Mouse (Mus musculus) embryonic fibroblast, embryonic 13.5 days (primary cell): ENCODE measurements at regions not wholly inside any gene's neighbourhood (a gene's known extent, or its start where the extent isn't known, plus 50 kb on each side); places are given as distances from the start of the nearest gene placed in this dataset.

Source experiments
- H3K27ac ChIP-seq: 2 replicates; pipeline ENCODE4 v1.5.1; 2012; ENCODE audit warnings: low read length, control low read depth, inconsistent platforms; ENCODE audit not compliant: insufficient read depth
- H3K4me1 ChIP-seq: 2 replicates; pipeline ENCODE4 v1.6.1; 2011; ENCODE audit warnings: low read length; ENCODE audit not compliant: control insufficient read depth, insufficient read depth
- H3K4me3 ChIP-seq: 2 replicates; pipeline ENCODE4 v1.5.1; 2011; ENCODE audit warnings: mild to moderate bottlenecking, control low read depth, low read length; ENCODE audit not compliant: insufficient read depth
- CTCF ChIP-seq: IDR thresholded peaks from 2 replicates; pipeline ENCODE4 v1.5.1; 2011; ENCODE audit warnings: mild to moderate bottlenecking, control low read depth, low read length, moderate library complexity, borderline replicate concordance; ENCODE audit not compliant: insufficient read depth
- POLR2A ChIP-seq: IDR thresholded peaks from 2 replicates; pipeline ENCODE4 v1.6.1; 2011; ENCODE audit warnings: low read depth, mild to moderate bottlenecking, control low read depth, low read length, moderate library complexity

DNA sequence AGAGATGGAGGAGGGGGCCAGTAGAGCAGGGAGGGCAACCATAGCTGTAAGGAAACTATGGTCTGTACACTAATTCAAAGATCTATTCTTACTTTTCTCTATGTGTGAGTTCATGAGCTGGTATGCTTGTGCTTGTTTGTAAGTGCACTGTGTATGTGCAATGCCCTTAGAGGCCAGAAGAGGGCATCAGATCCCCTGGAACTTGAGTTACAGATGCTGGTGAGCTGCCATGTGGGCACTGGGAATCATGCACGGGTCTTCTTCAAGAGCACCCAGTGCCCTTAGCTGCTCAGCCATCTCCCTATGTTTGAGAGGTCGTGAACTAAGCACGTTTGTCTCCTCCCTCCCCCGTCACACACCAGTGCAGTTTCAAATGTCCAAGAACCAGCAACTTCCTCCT is 68.9 kb downstream of the Tbx3 start:
- Histone ChIP-seq H3K4me1 (no peaks in the 10 kb centered on the region), H3K27ac (no peak overlapping the region), H3K4me3 (no peak overlapping the region)
- no peak for TF ChIP-seq POLR2A
- no peak for TF ChIP-seq CTCF

DNA sequence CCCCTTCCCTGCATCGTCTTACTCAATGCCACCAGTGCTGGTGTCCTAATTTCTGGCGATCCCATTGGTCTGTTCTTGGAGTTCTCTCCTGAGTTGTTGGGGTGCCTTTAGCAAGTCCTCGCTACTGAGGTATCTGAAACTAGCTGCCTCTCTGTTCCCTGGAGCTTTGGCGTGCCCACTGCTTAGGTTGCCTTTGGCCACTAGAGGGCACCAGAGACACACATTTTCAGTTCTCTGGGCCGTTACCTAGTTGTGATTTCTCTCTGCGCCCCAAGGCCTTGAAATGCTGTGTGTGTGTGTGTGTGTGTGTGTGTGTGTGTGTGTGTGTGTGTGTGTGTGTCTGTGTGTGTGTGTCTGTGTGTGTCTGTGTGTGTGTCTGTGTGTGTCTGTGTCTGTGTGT is 70.6 kb downstream of the Tbx3 start:
- no peaks in the 10 kb centered on the region for H3K4me1 ChIP-seq
- no peak overlapping the region for H3K27ac ChIP-seq
- H3K4me3 ChIP-seq: no peak overlapping the region
- TF ChIP-seq CTCF (peak; percentile 91), POLR2A (no peak)

DNA sequence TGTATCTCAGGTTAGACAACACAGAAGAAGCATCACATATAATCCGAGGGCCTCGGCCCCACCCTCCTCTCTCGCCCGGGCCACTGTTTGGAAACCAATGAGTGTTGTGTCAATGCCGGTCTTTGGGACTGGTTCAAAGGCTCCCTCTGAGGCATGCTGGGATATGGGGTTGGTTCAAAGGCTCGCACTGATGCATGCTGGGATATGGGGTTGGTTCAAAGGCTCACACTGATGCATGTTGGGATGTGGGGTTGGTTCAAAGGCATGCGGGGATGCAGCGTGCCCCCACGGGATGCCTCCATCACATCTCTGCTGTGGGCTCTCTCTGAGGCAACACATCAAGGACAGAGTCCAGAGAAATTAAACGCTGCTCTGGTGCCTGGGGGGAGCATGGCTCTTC is 73.3 kb downstream of the Tbx3 start:
- H3K27ac ChIP-seq: no peak overlapping the region
- no peak overlapping the region for H3K4me3 ChIP-seq
- no peaks in the 10 kb centered on the region for H3K4me1 ChIP-seq
- TF ChIP-seq CTCF (no peak), POLR2A (no peak)

DNA sequence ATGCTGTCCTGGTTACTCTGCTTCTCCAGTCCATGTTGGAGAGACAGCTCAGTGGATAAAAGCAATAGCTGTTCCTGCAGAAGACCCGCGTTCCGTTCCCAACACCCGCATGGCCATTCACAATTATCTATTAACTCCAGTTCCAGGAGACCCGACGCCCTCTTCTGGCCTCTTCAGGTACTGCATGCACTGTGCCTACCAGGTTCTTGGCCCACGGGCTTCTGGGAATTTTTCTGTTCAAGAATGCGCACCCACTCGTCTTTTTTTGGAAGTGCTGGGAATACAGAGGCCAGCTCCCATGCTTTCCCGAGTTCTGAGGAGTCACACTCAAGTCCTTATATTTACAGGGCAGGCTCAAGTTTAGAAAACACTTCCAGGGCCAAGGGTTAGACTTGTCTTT is 76.6 kb downstream of the Tbx3 start:
- Histone ChIP-seq H3K4me3 (no peak overlapping the region), H3K4me1 (no peaks in the 10 kb centered on the region), H3K27ac (no peak overlapping the region)
- no peak for TF ChIP-seq CTCF
- TF ChIP-seq POLR2A: no peak

DNA sequence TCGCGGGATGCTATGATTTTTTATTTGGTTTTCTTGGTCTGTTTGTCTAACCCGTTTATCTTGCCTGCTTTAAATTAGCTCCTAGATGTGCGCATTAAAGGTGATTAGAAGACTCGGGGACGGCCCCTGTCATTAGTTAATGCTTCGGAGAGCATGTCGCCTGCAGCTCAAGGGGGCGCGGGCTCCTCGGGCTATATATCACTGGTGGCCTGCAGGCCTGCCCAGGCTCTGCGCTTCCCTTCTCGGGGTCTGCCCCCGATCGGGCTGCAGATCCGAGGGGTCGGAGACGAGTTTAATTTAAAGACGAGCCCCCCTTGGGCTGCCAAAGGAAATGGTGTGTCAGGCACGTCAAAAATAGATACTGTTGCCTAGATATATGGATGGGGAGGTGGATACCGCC is 78.2 kb downstream of the Tbx3 start:
- Histone ChIP-seq H3K4me3 (no peak overlapping the region), H3K27ac (no peak overlapping the region), H3K4me1 (no peaks in the 10 kb centered on the region)
- TF ChIP-seq POLR2A (no peak), CTCF (no peak)

DNA sequence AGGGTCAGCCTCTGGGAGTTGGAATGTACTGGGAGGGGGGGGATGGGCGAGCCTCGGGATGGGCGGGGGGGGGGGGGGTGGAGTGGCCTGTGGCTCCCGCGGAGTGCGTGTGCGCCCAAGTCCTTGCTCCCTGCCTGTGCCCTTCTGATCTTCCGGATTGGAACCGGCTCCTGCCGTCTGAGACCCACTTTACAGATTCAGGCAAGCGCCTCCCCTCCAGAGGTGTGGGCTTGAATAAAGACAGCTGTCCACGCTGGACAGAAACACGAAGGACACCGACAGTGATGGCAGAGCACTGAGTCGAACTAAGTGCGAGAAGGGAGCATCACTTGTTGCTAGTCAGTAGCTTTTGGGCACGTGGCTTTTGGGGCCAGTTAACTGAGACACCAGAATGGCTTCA is 78.7 kb downstream of the Tbx3 start:
- Histone ChIP-seq H3K4me3 (no peak overlapping the region), H3K4me1 (no peaks in the 10 kb centered on the region), H3K27ac (no peak overlapping the region)
- TF ChIP-seq CTCF (no peak), POLR2A (no peak)

DNA sequence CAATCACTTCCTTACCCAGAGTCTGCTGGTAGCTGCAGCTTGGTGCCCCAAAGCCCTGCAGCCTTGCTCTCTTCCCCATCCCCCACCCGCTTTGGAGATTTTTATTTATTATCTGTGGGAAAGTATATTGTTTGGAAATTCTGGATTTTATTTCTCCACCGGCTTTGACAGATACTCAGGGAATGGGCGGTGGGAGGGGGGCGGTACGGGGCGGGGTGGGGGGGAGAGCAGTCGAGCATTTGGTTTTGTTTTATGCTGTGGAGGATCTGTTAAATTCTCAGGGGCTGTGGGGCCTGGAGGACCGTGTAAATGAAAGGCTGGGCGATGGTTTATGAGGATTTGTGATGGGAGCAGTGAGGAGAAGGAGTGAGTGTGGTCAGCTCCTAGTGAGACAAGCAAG is 76.7 kb upstream of the Tbx5 start:
- TF ChIP-seq POLR2A: no peak
- TF ChIP-seq CTCF: no peak
- no peaks in the 10 kb centered on the region for H3K4me1 ChIP-seq
- no peak overlapping the region for H3K27ac ChIP-seq
- H3K4me3 ChIP-seq: no peak overlapping the region

DNA sequence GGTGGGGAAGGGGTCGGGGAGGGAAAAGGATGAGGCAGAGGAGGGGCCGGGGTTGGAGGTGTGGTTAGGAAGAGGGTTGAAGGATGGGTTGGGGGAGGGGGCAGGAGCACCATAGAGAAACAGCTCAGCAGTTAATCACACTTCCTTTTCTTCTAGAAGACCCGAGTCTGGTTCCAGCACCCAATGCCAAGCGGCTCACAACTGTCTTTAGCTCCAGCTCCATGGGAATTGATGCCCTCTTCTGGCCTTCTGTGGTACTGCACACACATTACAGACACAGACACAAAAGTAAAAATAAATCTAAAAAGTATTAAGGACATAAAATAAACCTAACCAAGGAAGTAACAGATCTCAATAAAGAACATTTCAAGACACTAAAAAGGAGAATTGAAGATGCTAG is 73.6 kb upstream of the Tbx5 start:
- Histone ChIP-seq H3K4me1 (no peaks in the 10 kb centered on the region), H3K4me3 (no peak overlapping the region), H3K27ac (no peak overlapping the region)
- TF ChIP-seq CTCF: no peak
- no peak for TF ChIP-seq POLR2A

DNA sequence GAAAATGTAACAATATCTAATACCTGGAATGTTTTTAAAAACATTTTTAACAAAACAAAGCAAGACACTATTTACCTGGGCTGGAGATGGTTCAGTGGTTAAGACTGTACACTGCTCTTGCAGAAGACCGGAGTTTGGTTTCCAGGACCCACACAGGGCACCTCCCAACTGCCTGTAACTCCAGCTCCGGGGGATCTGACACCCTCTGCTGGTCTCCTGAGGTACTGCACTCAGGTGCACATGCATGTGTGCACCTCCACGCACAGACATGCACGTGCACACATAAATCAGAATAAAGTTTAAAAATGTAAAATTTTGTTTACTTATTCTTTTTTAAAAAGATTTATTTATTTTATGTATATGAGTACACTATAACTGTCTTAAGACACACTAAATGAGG is 70.4 kb upstream of the Tbx5 start:
- Histone ChIP-seq H3K4me3 (no peak overlapping the region), H3K27ac (no peak overlapping the region), H3K4me1 (no peaks in the 10 kb centered on the region)
- TF ChIP-seq CTCF (no peak), POLR2A (no peak)

DNA sequence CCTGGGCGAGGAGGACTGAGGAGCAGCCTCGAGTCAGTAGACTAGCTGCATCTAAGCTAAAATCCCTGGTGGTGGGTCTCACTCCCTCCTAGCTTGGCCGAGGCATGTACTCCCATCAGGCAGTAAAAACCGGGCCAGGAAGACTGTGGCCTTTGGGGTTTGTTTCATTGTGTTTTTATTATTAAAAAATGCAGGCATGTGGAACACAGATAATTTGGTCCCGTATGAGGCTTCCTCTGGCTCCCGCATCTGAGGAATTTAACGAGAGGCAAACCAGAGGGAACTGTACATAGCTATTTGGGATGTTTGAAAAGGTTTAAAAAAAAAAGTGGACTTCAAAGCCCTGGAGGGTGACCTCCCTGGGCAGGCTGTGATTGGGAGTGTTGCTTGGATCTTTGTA is 69.1 kb upstream of the Tbx5 start:
- TF ChIP-seq CTCF (no peak), POLR2A (no peak)
- Histone ChIP-seq H3K4me3 (no peak overlapping the region), H3K4me1 (no peaks in the 10 kb centered on the region), H3K27ac (no peak overlapping the region)

DNA sequence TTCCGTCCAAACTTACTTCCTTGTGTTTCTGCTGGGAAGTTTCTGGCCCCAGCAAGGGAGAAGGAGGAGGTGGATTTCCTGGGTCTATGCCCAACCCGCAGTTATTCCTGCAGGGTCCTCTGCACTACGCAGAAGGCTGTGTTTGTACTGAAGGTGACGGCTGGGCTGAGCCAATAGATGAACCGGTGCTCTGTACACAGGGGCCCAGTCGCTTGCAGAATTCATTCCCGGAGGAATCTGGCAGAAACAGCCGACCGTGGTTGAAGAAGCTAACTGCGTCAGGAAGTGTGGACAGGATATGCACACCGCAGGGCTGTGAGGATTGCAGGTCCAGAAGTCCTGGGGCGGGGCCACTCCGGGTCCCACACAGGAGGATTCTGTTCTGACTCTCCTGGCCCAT is 66.1 kb upstream of the Tbx5 start:
- no peak overlapping the region for H3K27ac ChIP-seq
- TF ChIP-seq POLR2A (no peak), CTCF (no peak)
- no peak overlapping the region for H3K4me3 ChIP-seq
- H3K4me1 ChIP-seq: no peaks in the 10 kb centered on the region
